Mouse (Mus musculus) limb, embryonic 14.5 days (tissue): ENCODE measurements around the gene Olfr282. TPM values are rescaled to one million over a fixed set of nuclear protein-coding genes. Genes with fewer than 3 reads are reported as not detected.
"Not testable (repeated sequence)": the region's sequence is repeated elsewhere in the genome, so short reads cannot be mapped to it uniquely, and the experiment has no call there.

Experiments used
- ATAC-seq: fragments of 200-750 bp; cut with Nextera tagmentation; 2 replicates; pipeline ENCODE4 v1.8.0; 2017; ENCODE audit warnings: low read depth, moderate number of reproducible peaks, moderate TSS enrichment; ENCODE audit not compliant: low FRiP score
- DNase-seq: peaks from one replicate; pipeline ENCODE4 v3.0.0-alpha.2; 2015; ENCODE audit warnings: low spot score
- H3K27ac ChIP-seq: fragments of 300-500 bp; sonication (generic); replicated peaks from 2 replicates; pipeline ENCODE4 v1.5.1; 2014; ENCODE audit warnings: low read depth, mild to moderate bottlenecking, low read length, moderate library complexity, mixed read lengths
- H3K27me3 ChIP-seq: fragments of 300-500 bp; sonication (generic); 2 replicates; pipeline ENCODE4 v1.6.1; 2014; ENCODE audit warnings: low read length, mixed read lengths; ENCODE audit not compliant: control insufficient read depth, insufficient read depth
- H3K36me3 ChIP-seq: fragments of 300-500 bp; sonication (generic); 2 replicates; pipeline ENCODE4 v1.6.1; 2014; ENCODE audit warnings: mild to moderate bottlenecking, low read length, moderate library complexity, mixed read lengths; ENCODE audit not compliant: control insufficient read depth, insufficient read depth
- H3K4me1 ChIP-seq: fragments of 300-500 bp; sonication (generic); 2 replicates; pipeline ENCODE4 v1.6.1; 2014; ENCODE audit warnings: antibody characterized with exemption, low read length, mixed read lengths; ENCODE audit not compliant: control insufficient read depth, insufficient read depth
- H3K4me2 ChIP-seq: fragments of 300-500 bp; sonication (generic); replicated peaks from 2 replicates; pipeline ENCODE4 v1.6.1; 2014; ENCODE audit warnings: low read depth, mild to moderate bottlenecking, low read length, moderate library complexity; ENCODE audit not compliant: severe bottlenecking
- H3K4me3 ChIP-seq: fragments of 300-500 bp; sonication (generic); replicated peaks from 2 replicates; pipeline ENCODE4 v1.5.1; 2014; ENCODE audit warnings: low read length
- H3K9ac ChIP-seq: fragments of 300-500 bp; sonication (generic); 2 replicates; pipeline ENCODE4 v1.6.1; 2014; ENCODE audit warnings: mild to moderate bottlenecking, low read depth, low read length, moderate library complexity; ENCODE audit not compliant: severe bottlenecking
- H3K9me3 ChIP-seq: fragments of 300-500 bp; sonication (generic); 2 replicates; pipeline ENCODE4 v1.6.1; 2016; ENCODE audit warnings: low read length; ENCODE audit not compliant: control insufficient read depth
- POLR2A ChIP-seq: fragments of 200-500 bp; IDR thresholded peaks from 2 replicates; pipeline ENCODE4 v1.8.0; 2012; ENCODE audit warnings: inconsistent platforms, mild to moderate bottlenecking, moderate library complexity, borderline replicate concordance; ENCODE audit not compliant: insufficient read depth, insufficient read length; ENCODE audit errors: extremely low read depth
- WGBS: fragments of 180-500 bp; shearing (Covaris S2); extraction: QIAGEN DNeasy Blood & Tissue Kit; methylation state at CpG from one replicate; pipeline ENCODE4 v1.1.7; 2014; 5-methylcytosine and 5-hydroxymethylcytosine counted together
- polyA plus RNA-seq, 2 experiments: library from polyadenylated mRNA; depleted of rRNA in 1 of 2; stranded (reverse) in 1 of 2; unstranded in 1 of 2; fragments of >200 nt; fragmentation: Nextera tagmentation in 1 of 2; extraction: Ambion mirVana in 1 of 2; gene quantifications; 2 replicates each; pipeline versions ENCODE4 v1.2.1 to v1.2.3; 2012 to 2014

Olfr282 gene
- polyA plus RNA-seq, 2 experiments: not detected

DNA sequence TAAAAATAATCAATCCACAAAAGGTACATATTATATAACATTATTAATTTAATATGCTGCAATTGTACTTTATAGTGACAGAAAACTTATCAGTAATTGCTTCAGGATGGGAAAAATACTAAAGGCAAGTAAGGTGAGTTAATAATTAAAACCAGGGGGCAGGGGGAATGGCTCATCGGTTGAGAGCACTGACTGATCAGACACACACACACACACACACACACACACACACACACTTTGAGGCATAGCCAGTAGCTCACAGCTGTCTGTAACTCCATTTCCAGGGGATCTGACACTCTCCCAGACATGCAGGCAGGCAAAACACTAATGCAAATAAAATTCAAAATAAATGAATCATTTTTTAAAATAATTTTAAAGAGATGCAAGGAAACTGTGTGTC is 33.9 kb upstream of the Olfr282 start:
- Histone ChIP-seq H3K27me3 (no peaks in the 10 kb centered on the region), H3K9me3 (no peaks in the 10 kb centered on the region), H3K9ac (no peak overlapping the region), H3K27ac (no peak overlapping the region), H3K4me1 (no peaks in the 10 kb centered on the region), H3K36me3 (no peaks in the 10 kb centered on the region), H3K4me3 (no peak overlapping the region), H3K4me2 (no peak overlapping the region)
- no peak for DNase-seq
- no peak for TF ChIP-seq POLR2A
- ATAC-seq: no peak
- 48% methylated on average over 1 of the region's 1 CpGs for whole genome bisulfite sequencing

DNA sequence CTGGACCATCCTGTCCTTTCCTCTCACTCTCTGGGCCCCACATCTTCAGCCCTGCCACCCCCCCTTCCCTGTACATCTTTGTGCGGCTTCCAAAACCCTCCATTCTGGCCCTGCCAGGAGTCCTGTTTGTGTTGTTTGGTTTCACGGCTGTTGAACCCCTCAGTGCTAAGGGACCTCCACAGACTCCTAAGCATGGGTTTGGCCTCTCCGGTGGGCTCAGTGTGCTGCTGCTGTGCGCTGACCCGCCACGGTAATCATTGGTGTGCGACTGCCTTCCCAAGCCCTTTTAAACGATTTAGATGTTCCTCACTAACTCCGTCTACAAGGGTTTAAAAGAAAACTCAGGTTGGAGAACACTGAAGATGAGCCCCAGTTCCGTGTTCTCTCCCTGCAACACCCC is 28.7 kb upstream of the Olfr282 start:
- 89% methylated on average over 10 of the region's 10 CpGs for WGBS
- ATAC-seq (no peak), DNase-seq (no peak)
- no peaks in the 10 kb centered on the region; the same call in 1 of the 2 replicates for H3K9me3 ChIP-seq
- H3K27ac ChIP-seq: no peak overlapping the region
- H3K27me3 ChIP-seq: no peaks in the 10 kb centered on the region
- H3K36me3 ChIP-seq: no peaks in the 10 kb centered on the region
- TF ChIP-seq POLR2A: no peak
- no peak overlapping the region for H3K4me2 ChIP-seq
- H3K9ac ChIP-seq: no peak overlapping the region
- H3K4me1 ChIP-seq: no peaks in the 10 kb centered on the region
- H3K4me3 ChIP-seq: no peak overlapping the region

DNA sequence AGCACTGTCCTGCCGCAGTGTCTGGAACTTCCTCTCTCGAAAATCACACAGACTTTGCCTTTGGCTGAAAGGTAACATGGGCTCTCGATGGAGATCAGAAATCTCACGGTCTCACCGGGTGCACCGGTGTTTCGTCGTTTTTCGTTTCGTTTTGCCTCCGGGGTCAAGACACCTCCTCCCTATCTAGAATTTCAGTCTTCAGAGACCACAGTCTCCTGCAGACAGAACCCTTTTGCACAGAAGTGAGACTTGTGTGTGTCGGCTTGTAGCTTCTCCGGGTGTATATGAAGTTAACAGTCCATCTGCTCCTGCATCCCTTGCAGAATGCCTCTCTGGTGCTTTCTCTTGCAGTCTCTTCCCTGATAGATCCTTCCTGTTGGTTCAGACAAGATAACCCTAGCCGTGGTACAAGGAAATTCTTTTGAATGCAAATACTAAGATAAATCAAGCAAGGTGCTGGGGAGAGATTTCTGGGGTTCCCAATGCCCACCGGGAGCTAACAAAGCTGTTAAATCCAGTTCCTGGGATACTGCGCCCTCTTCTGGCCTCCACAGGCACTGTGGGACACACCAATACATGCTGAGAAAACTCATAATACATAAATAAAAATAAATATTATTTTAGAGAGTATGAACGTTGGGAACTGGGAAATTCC is 22.5 kb upstream of the Olfr282 start:
- Histone ChIP-seq H3K9me3 (no peaks in the 10 kb centered on the region; the same call in 1 of the 2 replicates), H3K36me3 (no peaks in the 10 kb centered on the region), H3K27ac (no peak overlapping the region), H3K27me3 (no peaks in the 10 kb centered on the region), H3K4me3 (no peak overlapping the region), H3K4me2 (no peak overlapping the region), H3K4me1 (no peaks in the 10 kb centered on the region), H3K9ac (no peak overlapping the region)
- DNase-seq (no peak), ATAC-seq (no peak)
- TF ChIP-seq POLR2A: no peak
- 73% methylated on average over 17 of the region's 17 CpGs for WGBS

DNA sequence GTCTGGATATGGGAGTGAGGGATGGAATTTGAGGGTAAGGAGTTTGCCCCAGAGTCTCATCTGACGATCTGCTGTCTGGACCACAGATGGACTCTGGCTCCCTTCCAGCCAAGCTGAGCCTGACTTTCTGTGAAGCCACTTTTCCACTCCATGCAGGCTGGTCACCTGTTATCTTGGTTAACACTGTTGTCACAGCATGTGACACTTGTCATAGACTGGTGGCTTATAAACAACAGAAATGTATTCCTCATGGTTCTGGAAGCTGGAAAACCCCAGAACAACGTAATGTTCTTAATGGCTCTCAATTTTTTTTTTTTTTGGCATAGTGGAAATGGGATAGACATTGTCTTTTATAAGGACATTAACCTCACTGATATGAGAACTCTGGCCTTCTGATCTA is 21.4 kb upstream of the Olfr282 start:
- no peak overlapping the region for H3K4me3 ChIP-seq
- no peak overlapping the region for H3K9ac ChIP-seq
- TF ChIP-seq POLR2A: no peak
- no peak overlapping the region for H3K27ac ChIP-seq
- H3K9me3 ChIP-seq: no peaks in the 10 kb centered on the region; the same call in 1 of the 2 replicates
- no peaks in the 10 kb centered on the region for H3K27me3 ChIP-seq
- H3K4me2 ChIP-seq: no peak overlapping the region
- no peaks in the 10 kb centered on the region for H3K36me3 ChIP-seq
- no peak for ATAC-seq
- no peak for DNase-seq
- no peaks in the 10 kb centered on the region for H3K4me1 ChIP-seq
- 91% methylated on average over 2 of the region's 2 CpGs for WGBS

DNA sequence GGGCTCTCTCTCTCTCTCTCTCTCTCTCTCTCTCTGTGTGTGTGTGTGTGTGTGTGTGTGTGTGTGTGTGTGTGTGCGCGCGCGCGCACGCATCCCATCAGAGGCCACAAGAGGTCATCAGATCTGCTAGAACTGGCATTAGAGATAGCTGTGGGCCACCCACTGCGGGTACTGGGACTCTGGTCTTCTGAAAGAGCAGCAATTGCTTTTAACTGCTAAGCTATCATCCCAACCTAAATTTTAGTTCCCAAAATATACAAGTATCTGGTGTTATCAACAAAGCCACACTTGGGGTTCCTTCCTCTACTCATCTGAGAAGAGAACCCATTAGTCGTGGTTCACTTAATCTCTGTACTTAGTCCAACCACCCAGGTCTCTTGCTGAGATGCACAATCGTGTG is 20.8 kb upstream of the Olfr282 start:
- DNase-seq (no peak), ATAC-seq (no peak)
- H3K4me3 ChIP-seq: no peak overlapping the region
- H3K9ac ChIP-seq: no peak overlapping the region
- no peak overlapping the region for H3K27ac ChIP-seq
- H3K4me2 ChIP-seq: no peak overlapping the region
- no peaks in the 10 kb centered on the region for H3K36me3 ChIP-seq
- H3K4me1 ChIP-seq: no peaks in the 10 kb centered on the region
- H3K9me3 ChIP-seq: no peaks in the 10 kb centered on the region; the same call in 1 of the 2 replicates
- no peak for TF ChIP-seq POLR2A
- WGBS: 91% methylated on average over 9 of the region's 9 CpGs
- no peaks in the 10 kb centered on the region for H3K27me3 ChIP-seq

DNA sequence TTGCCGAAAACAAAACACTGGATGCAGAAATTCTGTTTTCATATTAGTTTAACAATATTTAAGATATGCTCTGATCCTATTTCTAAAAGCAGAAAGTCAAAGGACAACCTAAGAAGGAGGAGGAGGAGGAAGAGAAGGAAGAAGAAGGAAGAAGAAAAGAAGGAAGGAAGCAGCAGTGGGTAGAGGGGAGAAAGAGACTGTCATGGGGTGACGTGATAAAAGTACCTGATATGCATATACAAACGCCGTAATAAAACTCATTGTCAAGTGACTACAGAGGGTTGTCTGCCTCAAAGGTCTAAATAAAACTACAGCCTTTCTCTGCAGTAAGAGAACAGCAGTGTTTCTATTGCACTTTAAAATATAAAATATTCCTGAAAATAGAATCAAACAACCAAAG is 15.0 kb upstream of the Olfr282 start:
- ATAC-seq (no peak), DNase-seq (no peak)

DNA sequence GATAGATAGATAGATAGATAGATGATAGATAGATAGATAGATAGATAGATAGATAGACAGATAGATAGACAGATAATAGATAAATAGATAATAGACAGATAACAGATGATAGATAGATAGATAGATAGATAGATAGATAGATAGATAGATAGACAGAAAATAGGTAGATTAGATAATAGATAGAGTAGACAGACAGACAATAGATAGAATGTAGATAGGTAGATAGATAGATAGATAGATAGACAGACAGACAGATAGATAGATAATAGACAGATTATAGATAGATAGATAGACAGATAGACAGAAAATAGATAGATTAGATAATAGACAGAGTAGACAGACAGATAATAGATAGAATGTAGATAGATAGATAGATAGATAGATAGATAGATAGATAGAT is 14.2 kb upstream of the Olfr282 start:
- not testable (repeated sequence) for H3K4me1 ChIP-seq, DNase-seq, H3K27ac ChIP-seq, H3K4me2 ChIP-seq, H3K27me3 ChIP-seq, H3K9me3 ChIP-seq, H3K36me3 ChIP-seq, H3K9ac ChIP-seq, ATAC-seq, H3K4me3 ChIP-seq

More for the DNA sequence above, 15.0 kb upstream of the Olfr282 start:
- no peak for TF ChIP-seq POLR2A
- Histone ChIP-seq H3K9me3 (no peaks in the 10 kb centered on the region), H3K4me2 (no peak overlapping the region), H3K27ac (no peak overlapping the region), H3K27me3 (no peaks in the 10 kb centered on the region), H3K36me3 (no peaks in the 10 kb centered on the region), H3K4me3 (no peak overlapping the region), H3K4me1 (no peaks in the 10 kb centered on the region), H3K9ac (no peak overlapping the region)
- 74% methylated on average over 4 of the region's 4 CpGs for WGBS

DNA sequence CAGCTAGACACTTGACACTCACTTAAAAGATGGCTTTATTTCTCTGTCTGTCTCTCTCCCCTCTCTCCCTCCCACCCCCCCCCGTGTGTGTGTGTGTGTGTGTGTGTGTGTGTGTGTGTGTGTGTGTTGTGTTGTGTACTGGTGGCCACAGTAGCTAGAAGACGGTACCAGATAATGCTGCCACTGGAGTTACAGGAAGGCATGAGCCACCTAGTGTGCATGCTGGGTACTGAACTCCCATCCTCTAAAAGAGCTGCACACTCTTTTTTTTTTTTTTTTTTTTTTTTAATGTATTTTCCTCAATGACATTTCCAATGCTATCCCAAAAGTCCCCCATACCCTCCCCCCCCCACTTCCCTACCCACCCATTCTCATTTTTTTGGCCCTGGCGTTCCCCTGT is 13.7 kb upstream of the Olfr282 start:
- H3K27me3 ChIP-seq, H3K4me2 ChIP-seq, ATAC-seq, H3K9ac ChIP-seq, H3K36me3 ChIP-seq, DNase-seq, H3K4me1 ChIP-seq, H3K4me3 ChIP-seq, H3K27ac ChIP-seq, H3K9me3 ChIP-seq: not testable (repeated sequence)
- 0% methylated on average over 1 of the region's 3 CpGs for WGBS
